Mouse (Mus musculus): ENCODE data around the gene Sh3rf3. TPM values are rescaled to one million over a fixed set of nuclear protein-coding genes. Genes with fewer than 3 reads are reported as not detected.
"Not testable (repeated sequence)": the region's sequence is repeated elsewhere in the genome, so short reads cannot be mapped to it uniquely, and the experiment has no call there.

The Sh3rf3 gene
- total RNA-seq, 2 experiments from 2014 or later = 99.5 to 101 TPM

GRCm38 (mm10) chr10:59089861-59090621 is 276.9 kb downstream of the Sh3rf3 start:
- DNase-seq = peak; percentile 77
- intact Hi-C loops (cut with DNase I) = no loop called here

GRCm38 (mm10) chr10:59090622-59090971 is 277.4 kb downstream of the Sh3rf3 start:
- intact Hi-C loops (cut with DNase I) = no loop called here
- no peak for DNase-seq

DNA sequence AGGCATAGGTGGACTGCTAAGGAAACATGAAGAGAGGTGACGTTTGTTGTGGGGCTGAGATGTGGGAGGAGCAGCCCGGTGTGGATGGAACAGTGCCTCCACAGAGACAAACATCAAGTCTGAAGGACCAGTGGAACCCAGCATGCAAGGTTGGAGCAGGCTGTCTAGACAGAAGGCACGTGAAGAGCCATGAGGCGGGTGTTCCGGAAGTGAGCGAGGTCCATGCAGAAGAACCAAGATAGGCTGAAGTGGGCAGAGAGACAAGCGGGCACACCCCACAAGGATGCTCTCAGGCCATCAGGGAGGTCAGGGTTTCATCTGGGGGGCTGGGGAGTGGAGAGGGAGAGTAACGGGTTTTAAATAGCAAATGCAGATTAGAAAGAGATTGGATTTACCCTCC is 278.4 kb downstream of the Sh3rf3 start:
- no peak for DNase-seq
- intact Hi-C loops (cut with DNase I) = no loop called here

DNA sequence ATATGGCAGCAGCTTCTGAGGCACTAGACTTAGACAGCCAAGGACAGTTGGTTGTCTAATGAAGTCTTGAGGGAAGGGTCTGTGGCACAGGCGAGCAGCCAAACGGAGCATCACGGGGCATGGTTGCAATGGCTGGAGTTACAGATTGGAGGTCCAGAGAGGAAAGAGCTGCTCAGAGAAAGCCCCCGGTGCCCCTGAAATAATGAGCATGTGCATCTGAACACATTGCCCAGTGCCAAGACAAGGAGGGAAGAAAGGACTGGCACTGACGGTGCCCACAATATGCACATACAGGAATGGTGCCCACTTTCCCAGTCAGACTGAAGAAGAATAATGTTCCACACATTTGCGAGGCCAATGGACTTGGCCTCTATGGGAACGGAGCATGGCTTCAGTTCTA is 278.8 kb downstream of the Sh3rf3 start:
- intact Hi-C loops (cut with DNase I) = no loop called here
- peak; percentile 83 for DNase-seq

GRCm38 (mm10) chr10:59103076-59103475 is 289.9 kb downstream of the Sh3rf3 start:
- intact Hi-C loops (cut with DNase I) = loop anchor here (10.0 kb wide), 2 partner anchors 192 to 288 kb away; partner anchors contain the start of gene Sh3rf3
- DNase-seq = not testable (repeated sequence)

- intact Hi-C loops (cut with DNase I) = loop anchor here (10.0 kb wide), 2 partner anchors 190 to 290 kb away; partner anchors contain the start of gene Sh3rf3
- DNase-seq = no peak
Observed at GRCm38 (mm10) chr10:59104683-59105082, 291.5 kb downstream of the Sh3rf3 start.

DNA sequence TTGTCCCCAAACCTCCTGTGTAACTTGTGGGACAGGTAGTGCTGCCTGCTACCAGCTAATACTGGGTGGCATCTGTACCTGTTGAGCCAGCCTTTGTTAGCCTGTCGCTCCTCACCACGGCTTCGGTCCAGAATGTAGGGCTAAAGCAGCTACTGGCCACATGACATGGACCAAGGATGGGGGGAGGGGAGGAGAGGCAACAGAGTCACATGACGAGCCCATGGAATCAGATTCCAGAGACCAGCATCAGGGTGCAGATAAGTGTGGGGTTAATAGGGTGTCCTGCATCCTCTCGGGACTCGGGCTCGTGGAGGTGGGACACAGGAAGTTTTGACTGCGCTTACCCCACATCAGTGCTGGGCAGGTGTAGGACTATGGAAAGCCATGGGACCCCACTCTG is 292.7 kb downstream of the Sh3rf3 start:
- no peak for DNase-seq
- intact Hi-C loops (cut with DNase I) = loop anchor here (10.0 kb wide), 2 partner anchors 189 to 291 kb away; partner anchors contain the start of gene Sh3rf3

GRCm38 (mm10) chr10:59106644-59107043 is 293.5 kb downstream of the Sh3rf3 start:
- no peak for DNase-seq
- intact Hi-C loops (cut with DNase I) = loop anchor here (10.0 kb wide), 2 partner anchors 188 to 292 kb away; partner anchors contain the start of gene Sh3rf3

GRCm38 (mm10) chr10:59109015-59109414 is 295.9 kb downstream of the Sh3rf3 start:
- peak; percentile 79 for DNase-seq
- intact Hi-C loops (cut with DNase I) = loop anchor here (10.0 kb wide), 2 partner anchors 186 to 294 kb away; partner anchors contain the start of gene Sh3rf3

DNA sequence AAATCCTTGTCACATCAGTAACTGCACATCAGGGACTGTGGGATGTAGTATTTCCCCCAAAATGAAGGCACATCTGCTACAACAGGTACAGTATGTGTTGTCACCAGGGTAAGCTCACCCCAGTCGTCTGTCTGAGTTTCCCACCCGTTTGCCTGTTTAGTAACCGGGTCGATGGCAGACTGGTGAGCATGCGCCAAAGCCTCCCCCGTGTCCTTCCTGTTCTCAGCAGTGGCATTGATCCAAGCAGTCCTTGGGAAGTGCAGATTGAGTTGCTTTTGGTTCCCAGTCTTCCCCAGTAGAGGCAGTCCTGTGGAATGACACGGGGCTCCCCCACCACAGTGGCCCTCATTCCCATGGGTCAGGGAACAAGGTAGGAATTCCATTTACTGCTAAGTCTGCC is 297.2 kb downstream of the Sh3rf3 start:
- no peak for DNase-seq
- intact Hi-C loops (cut with DNase I) = no loop called here

GRCm38 (mm10) chr10:59112755-59113154 is 299.6 kb downstream of the Sh3rf3 start:
- intact Hi-C loops (cut with DNase I) = no loop called here
- DNase-seq = no peak

DNA sequence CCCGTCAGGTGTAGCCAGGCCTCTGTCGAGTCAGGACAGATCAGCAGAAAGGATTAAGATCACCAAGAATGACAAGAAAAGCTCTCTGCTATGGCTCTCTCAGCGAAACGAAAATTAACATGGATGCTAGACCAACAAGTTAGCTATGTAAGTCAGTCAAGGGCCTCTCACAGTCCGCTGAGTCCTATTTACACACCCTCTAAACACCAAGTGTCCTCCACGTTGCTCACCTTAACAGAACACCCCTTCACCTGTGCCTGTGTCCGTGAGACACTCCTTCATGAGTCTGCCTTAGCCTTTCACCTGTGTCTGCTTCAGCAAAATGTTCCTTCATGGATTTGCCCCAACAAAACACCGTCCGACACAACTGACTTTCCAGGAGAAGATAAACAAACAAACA is 300.2 kb downstream of the Sh3rf3 start:
- intact Hi-C loops (cut with DNase I) = no loop called here
- no peak for DNase-seq

DNA sequence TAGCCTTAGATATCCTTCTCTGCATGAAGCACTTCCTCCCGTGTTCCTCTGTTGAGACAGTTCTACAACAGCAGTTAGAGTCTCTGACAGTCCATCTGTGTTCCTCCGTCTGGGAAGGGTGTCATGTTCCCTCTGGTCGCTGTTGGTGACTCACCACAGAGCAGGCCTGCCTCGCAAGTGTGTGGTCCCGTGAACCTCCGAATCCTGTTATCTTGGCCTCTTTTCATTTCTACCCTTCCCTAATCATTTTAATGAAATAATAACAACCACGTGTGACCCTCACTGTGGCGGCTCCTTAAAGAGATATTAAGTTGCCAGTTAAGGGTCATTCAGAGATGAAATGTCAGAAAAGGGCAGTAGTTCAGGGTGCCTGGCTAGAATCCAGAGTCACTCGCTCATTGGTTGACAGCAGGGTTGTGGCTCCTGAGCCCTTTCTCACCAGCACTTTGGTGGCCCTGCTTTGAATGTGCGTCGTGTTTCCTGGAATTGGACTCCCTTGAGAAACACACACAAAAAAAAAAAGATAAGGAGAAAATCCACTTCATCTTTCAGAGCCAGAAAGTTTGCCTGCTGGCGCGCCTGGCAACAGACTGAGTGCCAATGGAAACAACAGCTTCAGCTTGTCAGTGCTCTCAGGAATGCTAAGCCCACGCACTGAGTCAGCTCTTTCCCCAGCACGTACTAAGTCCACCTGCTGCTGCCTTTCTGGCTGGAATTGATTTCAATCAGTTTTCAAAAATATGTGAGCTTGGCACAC is 301.6 kb downstream of the Sh3rf3 start:
- DNase-seq = no peak
- intact Hi-C loops (cut with DNase I) = no loop called here

DNA sequence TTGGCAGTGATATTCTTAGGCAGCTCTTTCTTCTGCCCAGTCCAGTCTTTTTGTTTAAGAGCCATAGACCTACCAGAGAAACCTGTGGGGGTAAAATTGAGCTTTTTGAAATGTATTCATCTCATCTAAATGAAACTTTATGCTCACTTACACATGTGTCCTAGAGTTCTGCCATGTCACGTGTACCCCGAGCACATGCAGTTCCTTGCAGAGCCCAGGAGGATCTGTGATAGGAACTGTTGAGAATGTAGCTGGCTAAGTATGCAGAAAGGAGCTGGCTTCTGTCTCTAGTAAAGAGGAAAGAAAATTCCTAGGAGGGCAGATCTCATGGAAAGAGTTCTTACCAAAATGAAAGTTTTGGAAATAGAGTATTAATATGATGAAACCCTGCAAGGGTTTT is 302.5 kb downstream of the Sh3rf3 start:
- DNase-seq = no peak
- intact Hi-C loops (cut with DNase I) = no loop called here

DNA sequence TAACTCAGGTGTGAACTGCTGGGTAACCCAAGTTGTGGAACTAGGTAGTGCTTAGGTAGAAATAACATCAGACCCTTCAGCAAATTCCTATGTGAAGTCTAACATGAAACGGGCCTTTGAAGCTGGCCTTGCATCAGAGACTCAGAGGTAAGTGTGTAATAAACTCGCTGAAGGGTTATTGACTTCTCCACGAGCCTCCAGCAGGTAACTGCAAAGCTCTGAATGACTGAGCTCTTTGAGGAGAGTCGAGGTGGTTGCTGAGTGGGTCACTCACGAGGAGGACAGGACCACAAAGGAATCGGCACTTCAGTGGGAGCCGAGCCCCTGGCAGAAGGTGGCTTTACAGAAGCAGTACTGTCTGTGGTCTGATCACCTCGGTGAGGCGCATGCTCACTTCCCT is 303.2 kb downstream of the Sh3rf3 start:
- DNase-seq = no peak
- intact Hi-C loops (cut with DNase I) = no loop called here

DNA sequence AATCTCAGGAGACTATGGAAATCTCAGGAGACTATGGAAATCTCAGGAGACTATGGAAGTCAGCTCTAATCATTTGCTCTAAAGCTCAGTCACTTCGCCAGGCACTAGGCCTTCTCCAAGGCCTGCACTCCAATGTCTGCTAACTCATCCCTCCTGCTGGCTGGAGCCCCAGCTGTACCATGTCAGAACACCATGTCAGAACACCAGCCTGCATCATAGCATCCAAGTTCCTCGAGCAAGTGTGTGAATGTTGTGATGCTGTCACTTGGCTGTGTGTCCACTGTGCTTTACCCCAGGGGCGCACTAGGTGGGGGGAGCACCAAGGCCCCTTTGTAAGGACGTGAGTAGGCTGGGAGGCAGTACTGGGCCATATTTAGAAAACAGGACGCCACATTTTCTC is 304.4 kb downstream of the Sh3rf3 start:
- no peak for DNase-seq
- intact Hi-C loops (cut with DNase I) = no loop called here

DNA sequence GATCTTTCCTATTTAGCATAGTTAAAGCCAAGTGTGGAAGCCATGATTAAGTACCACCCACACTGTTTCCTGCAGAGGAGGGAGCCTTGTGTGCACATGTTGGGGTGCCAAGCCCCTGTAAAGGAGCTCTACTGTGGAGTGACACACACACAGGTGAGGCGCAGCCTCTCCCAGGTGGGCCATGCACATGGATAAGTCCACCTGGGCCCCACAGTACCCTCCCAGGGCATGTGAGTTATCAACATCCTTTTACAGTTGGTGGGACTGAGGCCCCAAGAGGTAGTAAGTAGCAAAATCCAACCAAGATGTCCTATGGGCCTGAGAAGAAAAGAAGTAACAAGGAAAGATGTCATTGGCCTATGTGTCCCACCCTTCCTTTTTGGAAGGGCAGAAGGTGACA is 305.8 kb downstream of the Sh3rf3 start:
- intact Hi-C loops (cut with DNase I) = no loop called here
- DNase-seq = no peak

- intact Hi-C loops (cut with DNase I) = no loop called here
- DNase-seq = no peak
Observed at GRCm38 (mm10) chr10:59119811-59120210, 306.7 kb downstream of the Sh3rf3 start.

DNA sequence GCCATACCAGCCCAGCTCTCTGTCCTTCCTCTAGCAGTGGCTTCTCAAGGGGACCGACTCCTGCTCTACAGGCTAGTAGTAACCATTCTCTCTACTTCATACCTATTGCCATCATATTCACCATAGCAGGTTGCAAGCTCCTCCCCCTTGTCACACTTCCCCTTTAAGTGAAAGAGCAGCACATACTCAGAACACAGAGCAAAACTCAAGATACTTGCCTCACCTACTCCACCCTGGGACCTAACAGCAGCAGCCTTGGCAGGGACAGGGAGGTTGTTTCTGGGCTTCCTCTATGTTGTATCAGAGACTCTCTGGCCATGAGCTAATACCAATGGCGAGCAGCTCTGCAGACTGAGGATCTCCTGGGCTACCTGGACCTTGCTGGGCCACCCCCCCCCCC is 312.3 kb downstream of the Sh3rf3 start:
- intact Hi-C loops (cut with DNase I) = no loop called here
- DNase-seq = no peak

DNA sequence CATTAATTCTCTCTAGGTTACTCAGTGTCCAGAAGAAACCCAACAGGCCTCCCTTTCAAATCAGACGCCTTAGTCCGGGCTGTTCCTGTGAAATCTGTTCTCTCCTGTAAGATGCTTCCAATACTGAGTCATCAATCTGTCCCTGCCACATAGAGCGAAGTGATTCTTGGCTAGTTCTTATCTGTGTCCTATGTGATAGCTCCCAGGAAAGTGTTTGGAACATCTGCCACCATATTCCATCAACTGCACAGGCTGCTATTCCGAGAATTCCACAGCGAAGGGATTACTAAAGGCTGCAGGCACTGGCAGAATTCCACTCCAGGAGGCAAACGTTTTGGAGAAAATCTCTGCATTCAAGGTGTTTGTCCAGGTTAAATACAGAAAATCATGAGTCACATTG is 314.5 kb downstream of the Sh3rf3 start:
- no peak for DNase-seq
- intact Hi-C loops (cut with DNase I) = no loop called here

DNA sequence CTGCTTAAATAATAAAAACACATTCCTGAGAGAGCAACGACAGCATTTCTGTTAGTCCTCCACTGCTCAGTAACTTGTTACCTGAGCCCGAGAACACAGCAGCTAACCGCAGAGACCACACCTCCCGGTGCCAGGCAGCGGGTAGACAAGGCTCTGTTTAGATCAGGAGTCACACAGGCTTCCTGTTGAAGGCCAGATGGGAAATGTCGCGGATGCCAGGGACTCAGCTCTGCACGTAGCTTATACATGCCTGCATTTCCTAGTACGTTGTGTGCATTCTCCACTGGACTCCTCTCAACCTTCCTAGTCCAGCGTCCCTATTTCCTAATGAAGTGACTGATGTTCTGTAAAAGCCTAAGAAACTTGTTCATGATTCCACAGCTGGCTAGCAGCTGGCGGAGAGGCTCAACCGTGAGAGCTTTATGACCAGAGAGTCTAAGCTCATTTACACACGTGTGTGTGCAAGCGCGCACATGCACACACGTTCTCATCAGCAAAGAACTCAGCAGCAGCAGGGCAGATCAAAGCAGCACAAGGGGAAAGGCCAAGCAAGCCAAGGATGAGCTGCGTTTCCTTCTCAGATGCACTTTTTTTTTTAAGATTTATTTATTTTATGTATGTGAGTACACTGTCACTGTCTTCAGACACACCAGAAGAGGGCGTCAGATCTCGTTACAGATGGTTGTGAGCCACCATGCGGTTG is 318.9 kb downstream of the Sh3rf3 start:
- DNase-seq = no peak
- intact Hi-C loops (cut with DNase I) = no loop called here

Data from left cerebral cortex, postnatal 4 days (tissue).